Mouse (Mus musculus) thymus, adult 2 months (tissue): ENCODE results near the gene Palm2. TPM values are rescaled to one million over a fixed set of nuclear protein-coding genes. Genes with fewer than 3 reads are reported as not detected.

ENCODE experiments used
- DNase-seq: peaks from one replicate; pipeline ENCODE4 v3.0.0; 2021
- H3K27ac ChIP-seq: fragments of 200-500 bp; 2 replicates; pipeline ENCODE4 v1.5.1; 2012; ENCODE audit warnings: low read length, control low read depth; ENCODE audit not compliant: control insufficient read depth, insufficient read depth
- H3K27me3 ChIP-seq: fragments of 200-500 bp; 2 replicates; pipeline ENCODE4 v1.6.1; 2012; ENCODE audit warnings: mild to moderate bottlenecking, low read length, moderate library complexity, mixed read lengths; ENCODE audit not compliant: control insufficient read depth, insufficient read depth
- H3K36me3 ChIP-seq: fragments of 200-500 bp; 2 replicates; pipeline ENCODE4 v1.6.1; 2012; ENCODE audit warnings: mild to moderate bottlenecking, low read length, moderate library complexity; ENCODE audit not compliant: control insufficient read depth, insufficient read depth
- H3K4me1 ChIP-seq: fragments of 200-500 bp; replicated peaks from 2 replicates; pipeline ENCODE4 v1.6.1; 2012; ENCODE audit warnings: low read length; ENCODE audit not compliant: control insufficient read depth, insufficient read depth
- H3K4me3 ChIP-seq: fragments of 200-500 bp; 2 replicates; pipeline ENCODE4 v1.5.1; 2012; ENCODE audit warnings: mild to moderate bottlenecking, low read length, control low read depth, moderate library complexity; ENCODE audit not compliant: control insufficient read depth, insufficient read depth
- CTCF ChIP-seq: fragments of 200-500 bp; IDR thresholded peaks from 2 replicates; pipeline ENCODE4 v1.5.1; 2012; ENCODE audit warnings: mild to moderate bottlenecking, control low read depth, low read length, moderate library complexity, borderline replicate concordance; ENCODE audit not compliant: control insufficient read depth, poor library complexity, insufficient read depth; ENCODE audit errors: extremely low read depth
- POLR2A ChIP-seq: fragments of 200-500 bp; IDR thresholded peaks from 2 replicates; pipeline ENCODE4 v1.6.1; 2012; ENCODE audit warnings: mild to moderate bottlenecking, low read length, control low read depth, moderate library complexity; ENCODE audit not compliant: control insufficient read depth, poor library complexity, insufficient read depth; ENCODE audit errors: extremely low read depth
- WGBS: fragments of 180-500 bp; shearing (Covaris S2); methylation state at CpG from one replicate; pipeline ENCODE4 v1.1.7; 2018; 5-methylcytosine and 5-hydroxymethylcytosine counted together
- polyA plus RNA-seq: library from polyadenylated mRNA; depleted of rRNA; stranded (reverse); fragments of >200 nt; gene quantifications from 2 replicates; pipeline ENCODE4 v1.2.3, GENCODE M21; 2012

Gene Palm2
- polyA plus RNA-seq, 1 experiment: 0.13 TPM

GRCm38 (mm10) chr4:57697918-57698611, 264.0 kb downstream of the Palm2 start:
- H3K36me3 ChIP-seq: no peaks in the 10 kb centered on the region
- TF ChIP-seq POLR2A (no peak), CTCF (no peak)
- no peak overlapping the region for H3K27ac ChIP-seq
- DNase-seq: no peak
- WGBS: 94% methylated on average over 12 of the region's 12 CpGs
- H3K27me3 ChIP-seq: no peaks in the 10 kb centered on the region
- no peaks in the 10 kb centered on the region for H3K4me1 ChIP-seq
- no peak overlapping the region for H3K4me3 ChIP-seq

DNA sequence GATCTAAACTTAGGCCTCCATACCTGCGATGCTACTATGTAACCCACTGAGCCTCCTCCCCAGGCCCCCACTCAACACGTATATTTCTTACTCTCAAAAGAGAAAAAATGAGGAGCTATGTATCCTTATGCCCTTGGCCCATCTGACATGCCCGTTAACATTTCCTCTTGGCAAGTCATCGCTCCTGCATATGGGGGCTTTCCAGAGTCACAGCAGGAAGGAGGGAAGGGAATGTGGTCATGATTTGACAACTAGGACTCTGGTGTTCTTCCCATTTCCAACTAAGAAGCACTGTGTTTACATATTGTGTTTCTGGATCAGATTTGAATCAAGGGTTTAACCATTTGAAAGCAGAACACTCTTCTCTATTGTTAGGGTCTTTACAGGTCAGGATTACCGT, 267.5 kb downstream of the Palm2 start:
- H3K4me1 ChIP-seq: no peaks in the 10 kb centered on the region
- no peaks in the 10 kb centered on the region for H3K27me3 ChIP-seq
- WGBS: 90% methylated on average over 5 of the region's 5 CpGs
- DNase-seq: no peak
- no peak overlapping the region for H3K27ac ChIP-seq
- no peak overlapping the region for H3K4me3 ChIP-seq
- H3K36me3 ChIP-seq: no peaks in the 10 kb centered on the region
- TF ChIP-seq POLR2A (no peak), CTCF (no peak)

GRCm38 (mm10) chr4:57703574-57704470, 269.8 kb downstream of the Palm2 start:
- Histone ChIP-seq H3K36me3 (no peaks in the 10 kb centered on the region), H3K27me3 (no peaks in the 10 kb centered on the region), H3K4me1 (no peaks in the 10 kb centered on the region), H3K4me3 (no peak overlapping the region), H3K27ac (no peak overlapping the region)
- no peak for DNase-seq
- 85% methylated on average over 11 of the region's 11 CpGs for WGBS
- TF ChIP-seq CTCF (no peak), POLR2A (no peak)

GRCm38 (mm10) chr4:57704575-57704974, 270.5 kb downstream of the Palm2 start:
- Histone ChIP-seq H3K27me3 (no peaks in the 10 kb centered on the region), H3K4me1 (no peaks in the 10 kb centered on the region), H3K36me3 (no peaks in the 10 kb centered on the region), H3K4me3 (no peak overlapping the region), H3K27ac (no peak overlapping the region)
- no peak for DNase-seq
- no peak for TF ChIP-seq POLR2A
- no peak for TF ChIP-seq CTCF
- WGBS: 48% methylated on average over 7 of the region's 7 CpGs

GRCm38 (mm10) chr4:57715849-57716248, 281.8 kb downstream of the Palm2 start:
- no peaks in the 10 kb centered on the region for H3K36me3 ChIP-seq
- H3K4me1 ChIP-seq: peaks cover 6% of the 10 kb centered on the region
- TF ChIP-seq CTCF: no peak
- H3K27me3 ChIP-seq: no peaks in the 10 kb centered on the region
- no peak overlapping the region for H3K4me3 ChIP-seq
- DNase-seq: no peak
- H3K27ac ChIP-seq: no peak overlapping the region

GRCm38 (mm10) chr4:57716735-57717134, 282.7 kb downstream of the Palm2 start:
- no peak for TF ChIP-seq CTCF
- no peak for TF ChIP-seq POLR2A
- peaks cover 9% of the 10 kb centered on the region for H3K4me1 ChIP-seq
- no peak for DNase-seq
- no peaks in the 10 kb centered on the region for H3K27me3 ChIP-seq
- H3K36me3 ChIP-seq: no peaks in the 10 kb centered on the region
- WGBS: 81% methylated on average over 4 of the region's 4 CpGs
- no peak overlapping the region for H3K27ac ChIP-seq
- no peak overlapping the region for H3K4me3 ChIP-seq
